Mouse (Mus musculus) liver, embryonic 11.5 days (tissue): ENCODE data around the gene Fam160b1. TPM values are rescaled to one million over a fixed set of nuclear protein-coding genes. Genes with fewer than 3 reads are reported as not detected.

Source experiments
- ATAC-seq: fragments of 200-750 bp; cut with Nextera tagmentation; replicated peaks from 2 replicates; pipeline ENCODE4 v1.8.0; 2017; ENCODE audit warnings: moderate number of reproducible peaks, mild to moderate bottlenecking, moderate TSS enrichment, moderate library complexity; ENCODE audit not compliant: low FRiP score
- DNase-seq: peaks from one replicate; pipeline ENCODE4 v3.0.0-alpha.2; 2017; ENCODE audit warnings: low spot score
- H3K27ac ChIP-seq: fragments of 300-500 bp; sonication (generic); 2 replicates; pipeline ENCODE4 v1.5.1; 2014; ENCODE audit warnings: mild to moderate bottlenecking, low read depth, low read length, control low read depth
- H3K27me3 ChIP-seq: fragments of 300-500 bp; sonication (generic); replicated peaks from 2 replicates; pipeline ENCODE4 v1.6.1; 2014; ENCODE audit warnings: low read length, mixed read lengths; ENCODE audit not compliant: control insufficient read depth, insufficient read depth
- H3K36me3 ChIP-seq: fragments of 300-500 bp; sonication (generic); 2 replicates; pipeline ENCODE4 v1.6.1; 2014; ENCODE audit warnings: mild to moderate bottlenecking, low read length, moderate library complexity, mixed read lengths; ENCODE audit not compliant: control insufficient read depth, insufficient read depth
- H3K4me1 ChIP-seq: fragments of 300-500 bp; sonication (generic); replicated peaks from 2 replicates; pipeline ENCODE4 v1.6.1; 2014; ENCODE audit warnings: low read length, mixed read lengths; ENCODE audit not compliant: control insufficient read depth, insufficient read depth
- H3K4me2 ChIP-seq: fragments of 300-500 bp; sonication (generic); 2 replicates; pipeline ENCODE4 v1.6.1; 2014; ENCODE audit warnings: mild to moderate bottlenecking, control low read depth, moderate library complexity
- H3K4me3 ChIP-seq: fragments of 300-500 bp; sonication (generic); 2 replicates; pipeline ENCODE4 v1.5.1; 2014; ENCODE audit warnings: low read depth, low read length, control low read depth
- H3K9ac ChIP-seq: fragments of 300-500 bp; sonication (generic); 2 replicates; pipeline ENCODE4 v1.6.1; 2014; ENCODE audit warnings: low read depth, low read length, control low read depth
- H3K9me3 ChIP-seq: fragments of 300-500 bp; sonication (generic); 2 replicates; pipeline ENCODE4 v1.6.1; 2016; ENCODE audit warnings: low read length, inconsistent platforms, mixed read lengths; ENCODE audit not compliant: control insufficient read depth
- WGBS: fragments of 180-500 bp; shearing (Covaris S2); extraction: QIAGEN DNeasy Blood & Tissue Kit; methylation state at CpG from one replicate; pipeline ENCODE4 v1.1.7; 2014; 5-methylcytosine and 5-hydroxymethylcytosine counted together
- polyA plus RNA-seq: library from polyadenylated mRNA; unstranded; fragments of >200 nt; fragmentation: Nextera tagmentation; extraction: Ambion mirVana; gene quantifications from 2 replicates; pipeline ENCODE4 v1.2.1, GENCODE M21; 2014

Gene Fam160b1
- polyA plus RNA-seq, result 11.9 and 12.6 TPM in 2 replicates

- ATAC-seq (peak; percentile 89), DNase-seq (peak; percentile 96)
- under 1% methylated on average over 63 of the region's 70 CpGs for WGBS
- H3K9me3 ChIP-seq, result no peaks in the 10 kb centered on the region
- H3K4me1 ChIP-seq, result peaks cover 59% of the 10 kb centered on the region
- peaks cover 3% of the 10 kb centered on the region; the same call in 1 of the 2 replicates for H3K36me3 ChIP-seq
- H3K27me3 ChIP-seq, result no peaks in the 10 kb centered on the region
- peak within 1 kb of the TSS; percentile 99 for H3K9ac ChIP-seq
- peak within 1 kb of the TSS; percentile 98 for H3K27ac ChIP-seq
- H3K4me2 ChIP-seq, result peak within 1 kb of the TSS; percentile 65
- peak within 1 kb of the TSS; percentile 87 for H3K4me3 ChIP-seq
Observed at GRCm38 (mm10) chr19:57360341-57361130, at the start of gene Fam160b1. Gene Fam160b1, plus strand, starts transcription at chr19:57360680.

GRCm38 (mm10) chr19:57313226-57313625 is 47.3 kb upstream of the Fam160b1 start:
- 66% methylated on average over 10 of the region's 10 CpGs for WGBS
- H3K27ac ChIP-seq, result no peak overlapping the region
- no peak overlapping the region for H3K9ac ChIP-seq
- ATAC-seq (no peak), DNase-seq (no peak)
- no peaks in the 10 kb centered on the region for H3K36me3 ChIP-seq
- no peak overlapping the region for H3K4me2 ChIP-seq
- H3K9me3 ChIP-seq, result no peaks in the 10 kb centered on the region
- no peaks in the 10 kb centered on the region; the same call in none of the 2 replicates for H3K4me1 ChIP-seq
- peaks cover 33% of the 10 kb centered on the region for H3K27me3 ChIP-seq
- no peak overlapping the region for H3K4me3 ChIP-seq

- WGBS, result 70% methylated on average over 3 of the region's 3 CpGs
- Histone ChIP-seq H3K4me1 (no peaks in the 10 kb centered on the region; the same call in none of the 2 replicates), H3K27me3 (peaks cover 33% of the 10 kb centered on the region), H3K36me3 (no peaks in the 10 kb centered on the region), H3K27ac (no peak overlapping the region), H3K9ac (no peak overlapping the region), H3K9me3 (no peaks in the 10 kb centered on the region), H3K4me3 (peak overlapping the region; percentile 55; the same call in 1 of the 2 replicates), H3K4me2 (peak overlapping the region; percentile 84)
- ATAC-seq (no peak), DNase-seq (no peak)
Observed at GRCm38 (mm10) chr19:57313891-57314345, 46.6 kb upstream of the Fam160b1 start.

GRCm38 (mm10) chr19:57314346-57315012 is 46.0 kb upstream of the Fam160b1 start, which contains the start of gene Ablim1:
Gene Ablim1, minus strand, starts transcription at chr19:57314919.
- H3K27ac ChIP-seq, result no peak within 1 kb of the TSS
- H3K4me3 ChIP-seq, result peak within 1 kb of the TSS; percentile 55
- DNase-seq (no peak), ATAC-seq (peak; percentile 39)
- peak within 1 kb of the TSS; percentile 48; the same call in 1 of the 2 replicates for H3K9ac ChIP-seq
- no peaks in the 10 kb centered on the region for H3K36me3 ChIP-seq
- no peaks in the 10 kb centered on the region; the same call in none of the 2 replicates for H3K4me1 ChIP-seq
- 2% methylated on average over 52 of the region's 52 CpGs for WGBS
- peak within 1 kb of the TSS; percentile 84 for H3K4me2 ChIP-seq
- peaks cover 33% of the 10 kb centered on the region for H3K27me3 ChIP-seq
- no peaks in the 10 kb centered on the region for H3K9me3 ChIP-seq

- no peaks in the 10 kb centered on the region for H3K36me3 ChIP-seq
- H3K4me3 ChIP-seq, result peak overlapping the region; percentile 55
- H3K9ac ChIP-seq, result peak overlapping the region; percentile 48; the same call in 1 of the 2 replicates
- DNase-seq, result no peak
- no peak for ATAC-seq
- peaks cover 33% of the 10 kb centered on the region for H3K27me3 ChIP-seq
- H3K4me2 ChIP-seq, result peak overlapping the region; percentile 84
- no peak overlapping the region for H3K27ac ChIP-seq
- no peaks in the 10 kb centered on the region; the same call in none of the 2 replicates for H3K4me1 ChIP-seq
- no peaks in the 10 kb centered on the region for H3K9me3 ChIP-seq
- 41% methylated on average over 11 of the region's 11 CpGs for WGBS
Observed at GRCm38 (mm10) chr19:57315013-57315565, 45.4 kb upstream of the Fam160b1 start.

- 67% methylated on average over 3 of the region's 3 CpGs for WGBS
- DNase-seq (no peak), ATAC-seq (no peak)
- Histone ChIP-seq H3K4me2 (no peak overlapping the region), H3K4me1 (no peaks in the 10 kb centered on the region; the same call in none of the 2 replicates), H3K27ac (no peak overlapping the region), H3K9ac (no peak overlapping the region), H3K27me3 (peaks cover 33% of the 10 kb centered on the region), H3K36me3 (no peaks in the 10 kb centered on the region), H3K9me3 (no peaks in the 10 kb centered on the region), H3K4me3 (no peak overlapping the region)
Observed at GRCm38 (mm10) chr19:57316597-57316996, 43.9 kb upstream of the Fam160b1 start.

- Histone ChIP-seq H3K4me1 (no peaks in the 10 kb centered on the region), H3K9me3 (no peaks in the 10 kb centered on the region), H3K27me3 (peaks cover 7% of the 10 kb centered on the region), H3K4me2 (no peak overlapping the region), H3K36me3 (no peaks in the 10 kb centered on the region), H3K27ac (no peak overlapping the region), H3K9ac (no peak overlapping the region), H3K4me3 (no peak overlapping the region)
- ATAC-seq, result no peak
- no peak for DNase-seq
- WGBS, result 67% methylated on average over 9 of the region's 9 CpGs
Observed at GRCm38 (mm10) chr19:57320656-57321382, 39.7 kb upstream of the Fam160b1 start.

- ATAC-seq (no peak), DNase-seq (no peak)
- Histone ChIP-seq H3K4me3 (no peak overlapping the region), H3K4me1 (no peaks in the 10 kb centered on the region; the same call in 1 of the 2 replicates), H3K27ac (no peak overlapping the region; the same call in 1 of the 2 replicates), H3K27me3 (peaks cover 5% of the 10 kb centered on the region; the same call in 1 of the 2 replicates), H3K9ac (no peak overlapping the region), H3K36me3 (no peaks in the 10 kb centered on the region), H3K9me3 (no peaks in the 10 kb centered on the region), H3K4me2 (no peak overlapping the region)
- 38% methylated on average over 3 of the region's 3 CpGs for WGBS
Observed at GRCm38 (mm10) chr19:57321839-57322238, 38.6 kb upstream of the Fam160b1 start.
